Mouse (Mus musculus) CH12.LX (cell line): ENCODE measurements around the gene Lypd4. TPM values are rescaled to one million over a fixed set of nuclear protein-coding genes. Genes with fewer than 3 reads are reported as not detected.
"Not testable (repeated sequence)": the region's sequence is repeated elsewhere in the genome, so short reads cannot be mapped to it uniquely, and the experiment has no call there.

Experiments used
- DNase-seq: peaks from one replicate; pipeline ENCODE4 v3.0.0-alpha.2; 2013; ENCODE audit errors: extremely low read depth
- H3K27ac ChIP-seq: 2 replicates; pipeline ENCODE4 v1.5.1; 2012; ENCODE audit warnings: low read depth, mild to moderate bottlenecking, control low read depth, moderate library complexity; ENCODE audit not compliant: insufficient read depth
- H3K27me3 ChIP-seq: replicated peaks from 2 replicates; pipeline ENCODE3; 2012; ENCODE audit warnings: inconsistent platforms
- H3K36me3 ChIP-seq, 2 experiments: replicated peaks in 1 of 2; 2 replicates each; pipeline versions ENCODE3 to v1.6.1; 2012; ENCODE audit warnings: inconsistent platforms in 1 of 2, low read length in 1 of 2, mild to moderate bottlenecking in 1 of 2, mixed read lengths in 1 of 2, moderate library complexity in 1 of 2; ENCODE audit not compliant: control insufficient read depth in 1 of 2, insufficient read depth in 1 of 2
- H3K4me1 ChIP-seq, 2 experiments: 2 replicates each; pipeline ENCODE4 v1.6.1; 2012; ENCODE audit warnings: inconsistent platforms in 1 of 2, moderate library complexity in 1 of 2; ENCODE audit not compliant: insufficient read depth in 2 of 2, control insufficient read depth in 1 of 2
- H3K4me2 ChIP-seq: 2 replicates; pipeline ENCODE4 v1.6.1; 2012; ENCODE audit warnings: low read depth, mild to moderate bottlenecking, control low read depth; ENCODE audit not compliant: poor library complexity, insufficient read depth, severe bottlenecking
- H3K4me3 ChIP-seq, 3 experiments: fragments of 150-350 bp in 1 of 3; sonication (generic) in 1 of 3; replicated peaks in 1 of 3; 2 replicates each; pipeline versions ENCODE3 to v1.5.1; 2011 to 2012; ENCODE audit warnings: low read depth in 2 of 3, low read length in 2 of 3, mild to moderate bottlenecking in 2 of 3, moderate library complexity in 2 of 3, control low read depth in 1 of 3, improper control_type of control experiment in 1 of 3, inconsistent platforms in 1 of 3, mixed read lengths in 1 of 3; ENCODE audit not compliant: poor library complexity in 1 of 3
- H3K79me2 ChIP-seq: replicated peaks from 2 replicates; pipeline ENCODE4 v1.6.1; 2012; ENCODE audit warnings: mild to moderate bottlenecking, moderate library complexity; ENCODE audit not compliant: control insufficient read depth, poor library complexity, insufficient read depth, severe bottlenecking; ENCODE audit errors: extremely low read depth
- H3K9ac ChIP-seq: 2 replicates; pipeline ENCODE4 v1.6.1; 2012; ENCODE audit warnings: low read depth, mild to moderate bottlenecking, control low read depth, moderate library complexity; ENCODE audit not compliant: insufficient read depth
- H3K9me3 ChIP-seq: replicated peaks from 2 replicates; pipeline ENCODE3; 2012; ENCODE audit warnings: low read length, inconsistent platforms, mixed read lengths
- CHD2 ChIP-seq: IDR thresholded peaks from 2 replicates; pipeline ENCODE4 v1.6.1; 2011; ENCODE audit warnings: low read length, improper control_type of control experiment
- JUN ChIP-seq: IDR thresholded peaks from 2 replicates; pipeline ENCODE4 v1.6.1; 2011; ENCODE audit warnings: low read depth, mild to moderate bottlenecking, low read length, improper control_type of control experiment, moderate library complexity; ENCODE audit not compliant: insufficient read depth
- MAX ChIP-seq: IDR thresholded peaks from 2 replicates; pipeline ENCODE4 v1.6.1; 2011; ENCODE audit warnings: low read length, improper control_type of control experiment
- MYC ChIP-seq: IDR thresholded peaks from 2 replicates; pipeline ENCODE4 v1.6.1; 2011; ENCODE audit warnings: low read depth, mild to moderate bottlenecking, improper control_type of control experiment, low read length
- NRF1 ChIP-seq: IDR thresholded peaks from 2 replicates; pipeline ENCODE4 v1.6.1; 2014; ENCODE audit warnings: low read depth, mild to moderate bottlenecking, inconsistent platforms, low read length, improper control_type of control experiment, moderate library complexity
- POLR2A ChIP-seq: IDR thresholded peaks from 2 replicates; pipeline ENCODE4 v1.6.1; 2011; ENCODE audit warnings: low read depth, mild to moderate bottlenecking, improper control_type of control experiment, low read length
- TBP ChIP-seq: conservative IDR thresholded peaks from 2 replicates; pipeline ENCODE4 v1.6.1; 2011; ENCODE audit warnings: low read depth, low read length, improper control_type of control experiment
- USF1 ChIP-seq: IDR thresholded peaks from 2 replicates; pipeline ENCODE4 v1.6.1; 2014; ENCODE audit warnings: low read depth, mild to moderate bottlenecking, inconsistent platforms, low read length, improper control_type of control experiment
- dilution Hi-C: fragments of 300-500 bp; cut with MboI; formaldehyde crosslinking; loops from 2 replicates; pipeline ENCODE4 v1.14.3; 2020; ENCODE audit warnings: low sequenced_read_pairs; ENCODE audit not compliant: extremely low pct_unique_long_range_greater_than_20kb, extremely low pct_ligation_motif_present
- in situ Hi-C: fragments of 300-500 bp; cut with MboI; formaldehyde crosslinking; loops from 3 replicates; pipeline ENCODE4 v1.14.3; 2019; ENCODE audit warnings: low sequenced_read_pairs, low pct_ligation_motif_present, low pct_unique_long_range_greater_than_20kb, mixed read lengths
- polyA plus RNA-seq: library from polyadenylated mRNA; unstranded; fragments of >175 nt; gene quantifications from 2 replicates; pipeline ENCODE4 v1.2.1, GENCODE M21; 2012; ENCODE audit warnings: low read depth; ENCODE audit not compliant: insufficient read length
- total RNA-seq, 2 experiments: library from RNA; depleted of rRNA; stranded (reverse); fragments of 300-350 nt in 1 of 2; fragments of >200 nt in 1 of 2; gene quantifications; 2 replicates each; pipeline ENCODE4 v1.2.3; 2012 to 2014

The Lypd4 gene
- total and polyA plus RNA-seq, 3 experiments = not detected

DNA sequence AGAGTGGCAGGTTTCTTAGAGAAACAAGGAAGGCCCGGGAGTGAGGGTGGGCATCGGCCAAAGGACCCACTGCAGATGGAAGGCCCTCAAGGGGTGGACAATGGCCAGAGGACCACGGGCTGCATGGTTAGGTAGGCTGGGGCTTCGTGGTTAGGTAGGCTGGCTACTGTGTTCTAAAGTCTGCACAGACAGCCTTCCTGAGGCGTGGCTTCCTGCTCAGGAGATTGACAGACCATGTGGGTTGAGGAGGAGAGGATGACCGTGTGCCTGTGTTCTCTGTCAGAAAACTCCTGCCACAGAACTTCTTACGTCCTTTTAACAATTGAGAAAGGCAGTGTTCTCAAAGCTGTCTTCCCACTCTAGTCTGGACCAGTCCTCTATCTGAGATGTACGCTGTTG, 30.3 kb downstream of the Lypd4 start:
- in situ Hi-C loops = no loop called here
- dilution Hi-C loops = no loop called here
- no peak overlapping the region for H3K9ac ChIP-seq

DNA sequence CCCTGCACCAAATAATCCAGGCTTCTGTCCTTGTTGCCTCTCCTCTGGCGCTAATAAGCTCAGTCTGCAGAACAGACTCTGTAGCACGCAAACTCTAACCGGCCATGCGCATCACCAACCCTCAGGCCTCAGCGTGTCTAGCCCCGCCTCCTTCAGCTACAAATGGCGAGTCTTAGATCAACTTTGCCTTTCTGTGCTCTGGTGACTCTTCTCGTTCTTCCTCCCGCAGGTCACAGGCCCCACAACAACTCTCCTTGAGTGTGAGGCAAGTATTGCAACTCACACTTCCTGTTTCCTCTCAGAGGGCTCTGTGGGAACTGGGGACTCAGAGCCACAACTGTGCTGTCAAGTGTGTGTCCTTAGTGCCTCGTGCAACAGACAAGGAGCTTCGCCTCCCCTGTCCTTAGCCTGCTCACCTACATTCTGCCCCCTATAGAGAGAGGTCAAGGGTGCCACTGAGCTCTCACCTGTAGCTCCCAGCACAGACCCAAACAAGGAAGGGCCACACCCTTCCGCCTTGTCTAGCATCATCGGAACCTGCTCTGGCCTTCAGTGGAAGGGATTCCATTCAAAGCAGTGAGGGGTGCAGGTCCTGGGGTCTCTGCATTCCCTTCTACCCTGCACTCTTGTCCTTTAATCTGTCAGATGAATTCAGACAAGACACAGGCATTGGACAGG, 30.9 kb downstream of the Lypd4 start:
- H3K9me3 ChIP-seq, H3K36me3 ChIP-seq, dilution Hi-C loops, H3K4me3 ChIP-seq, in situ Hi-C loops, H3K79me2 ChIP-seq, H3K27me3 ChIP-seq: not testable (repeated sequence)
- Histone ChIP-seq H3K27ac (peak overlapping the region; percentile 71), H3K4me1 (peaks cover 23 to 45% of the 10 kb centered on the region in 2 experiments), H3K9ac (peak overlapping the region; percentile 47), H3K4me2 (peak overlapping the region; percentile 52; the same call in 1 of the 2 replicates)
- DNase-seq = peak; percentile 70
- TF ChIP-seq POLR2A (peak; percentile 42), NRF1 (peak; percentile 62), MAX (0 out of 2 replicates have a peak, but pooled peaks have one; percentile 17)

More for the DNA sequence above, 30.3 kb downstream of the Lypd4 start:
- Histone ChIP-seq H3K27ac (peak overlapping the region; percentile 71), H3K9me3 (no peaks in the 10 kb centered on the region), H3K4me3 (no peak overlapping the region), H3K4me2 (no peak overlapping the region), H3K4me1 (peaks cover 23 to 45% of the 10 kb centered on the region in 2 experiments), H3K27me3 (no peaks in the 10 kb centered on the region), H3K36me3 (peaks cover 0 to 2% of the 10 kb centered on the region in 2 experiments), H3K79me2 (no peaks in the 10 kb centered on the region)
- peak; percentile 35; the same call in 1 of the 2 replicates for TF ChIP-seq MYC
- TF ChIP-seq JUN = no peak
- peak; percentile 35 for DNase-seq

GRCm38 (mm10) chr7:24827181-24827580, 42.6 kb downstream of the Lypd4 start:
- no peak overlapping the region for H3K4me2 ChIP-seq
- no peak overlapping the region for H3K4me3 ChIP-seq
- H3K9ac ChIP-seq = no peak overlapping the region
- dilution Hi-C loops = no loop called here
- H3K79me2 ChIP-seq = no peaks in the 10 kb centered on the region
- H3K4me1 ChIP-seq = peaks cover 3 to 13% of the 10 kb centered on the region in 2 experiments
- no peaks in the 10 kb centered on the region for H3K9me3 ChIP-seq
- TF ChIP-seq USF1 (no peak), CHD2 (no peak), TBP (no peak)
- TF ChIP-seq, all 38 proteins: peak for 0
- no peaks in the 10 kb centered on the region for H3K27me3 ChIP-seq
- DNase-seq = no peak
- H3K36me3 ChIP-seq = no peaks in the 10 kb centered on the region
- in situ Hi-C loops = no loop called here
- H3K27ac ChIP-seq = no peak overlapping the region
